Mouse (Mus musculus): Measurements from ENCODE around the gene Ttll11. TPM values are rescaled to one million over a fixed set of nuclear protein-coding genes. Genes with fewer than 3 reads are reported as not detected.

The Ttll11 gene
- polyA plus RNA-seq, 1 experiment from 2014 or later: 1.5 TPM

DNA sequence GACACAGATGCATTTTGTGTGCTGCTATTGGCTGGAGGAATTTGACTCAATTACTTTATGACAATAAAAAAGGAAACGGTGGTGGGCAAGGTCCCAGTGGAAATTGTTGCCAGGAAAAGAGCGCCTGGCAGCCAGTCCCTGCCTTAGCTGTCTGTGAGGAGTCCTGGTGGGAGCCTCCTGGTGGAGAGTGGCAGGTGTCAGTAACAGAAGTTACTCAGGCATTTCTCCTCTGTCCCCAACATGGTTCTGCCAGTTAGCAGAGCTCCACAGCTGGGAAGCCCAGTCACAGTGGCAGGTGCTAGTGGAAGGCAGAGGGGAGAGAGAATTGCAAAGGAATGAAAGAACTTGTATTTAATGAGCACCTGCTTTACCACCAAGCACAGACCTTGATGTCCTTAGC, 110.5 kb downstream of the Ttll11 start:
- Histone ChIP-seq H3K4me2 (ENCODE audit: low read length) (no peak overlapping the region), H3K27ac (no peak overlapping the region), H3K9me3 (replicated peaks; ENCODE audit: low read length) (no peaks in the 10 kb centered on the region), H3K27me3 (ENCODE audit: insufficient read depth, low read length) (no peaks in the 10 kb centered on the region), H3K9ac (ENCODE audit: low read depth, low read length) (no peak overlapping the region), H3K36me3 (ENCODE audit: insufficient read depth, low read length) (no peaks in the 10 kb centered on the region), H3K4me3 (replicated peaks; ENCODE audit: low read depth, low read length) (no peak overlapping the region), H3K4me1 (replicated peaks; ENCODE audit: insufficient read depth, low read length) (no peaks in the 10 kb centered on the region)
- DNase-seq (ENCODE audit: low spot score) (no peak), ATAC-seq (replicated peaks; ENCODE audit: low FRiP score, low read depth) (no peak)
- TF ChIP-seq CTCF (IDR thresholded peaks at IDR 0.05; ENCODE audit: low read depth): no peak
- 55% methylated on average over 2 of the region's 2 CpGs for WGBS

DNA sequence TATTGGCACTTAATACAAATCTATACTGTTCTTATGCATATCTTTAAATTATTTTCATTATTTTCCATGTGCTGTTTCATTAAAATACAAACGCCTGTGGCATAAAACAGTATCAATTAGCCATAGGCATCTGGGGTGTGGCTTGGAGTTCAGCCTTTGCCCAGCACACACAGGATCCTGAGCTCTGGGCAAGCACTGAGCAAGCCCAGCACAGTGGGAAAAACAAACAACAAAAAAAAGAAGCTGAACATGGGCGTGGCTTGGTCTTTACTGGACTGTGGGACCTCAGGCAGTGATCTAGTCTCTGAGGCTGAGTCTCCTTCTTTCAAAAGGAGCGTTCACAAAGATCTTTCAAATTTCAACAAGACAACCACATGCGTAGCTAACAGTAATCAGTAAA, 116.4 kb downstream of the Ttll11 start:
- ATAC-seq (replicated peaks; ENCODE audit: low FRiP score, low read depth) (no peak), DNase-seq (ENCODE audit: low spot score) (no peak)
- Histone ChIP-seq H3K9me3 (replicated peaks; ENCODE audit: low read length) (no peaks in the 10 kb centered on the region), H3K9ac (ENCODE audit: low read depth, low read length) (no peak overlapping the region), H3K4me3 (replicated peaks; ENCODE audit: low read depth, low read length) (no peak overlapping the region), H3K4me2 (ENCODE audit: low read length) (no peak overlapping the region), H3K36me3 (ENCODE audit: insufficient read depth, low read length) (no peaks in the 10 kb centered on the region), H3K27ac (no peak overlapping the region), H3K4me1 (replicated peaks; ENCODE audit: insufficient read depth, low read length) (no peaks in the 10 kb centered on the region), H3K27me3 (ENCODE audit: insufficient read depth, low read length) (no peaks in the 10 kb centered on the region)
- no peak for TF ChIP-seq CTCF (IDR thresholded peaks at IDR 0.05; ENCODE audit: low read depth)
- 76% methylated on average over 4 of the region's 4 CpGs for WGBS

DNA sequence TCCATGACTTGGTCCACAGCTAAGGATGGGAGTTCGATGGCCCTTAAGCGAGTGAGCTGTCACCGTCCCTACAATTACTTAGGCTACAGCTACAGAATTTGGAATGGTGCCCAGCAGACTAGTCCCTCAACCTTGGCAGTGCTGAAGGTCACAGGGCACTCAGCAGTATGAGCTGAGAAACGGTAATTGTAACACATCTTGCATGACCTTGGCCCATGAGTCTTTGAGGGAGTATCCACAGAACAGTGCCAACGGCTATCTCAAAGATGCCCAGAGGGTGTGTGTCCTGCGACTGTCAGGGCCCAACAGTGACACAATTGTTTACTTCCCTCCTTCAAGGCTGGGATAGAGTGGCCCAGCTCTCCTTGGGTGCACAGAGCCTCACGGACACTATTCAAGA, 118.5 kb downstream of the Ttll11 start:
- no peak for ATAC-seq (replicated peaks; ENCODE audit: low FRiP score, low read depth)
- no peak for DNase-seq (ENCODE audit: low spot score)
- no peaks in the 10 kb centered on the region for H3K27me3 ChIP-seq (ENCODE audit: insufficient read depth, low read length)
- H3K9me3 ChIP-seq (replicated peaks; ENCODE audit: low read length): no peaks in the 10 kb centered on the region
- no peaks in the 10 kb centered on the region for H3K36me3 ChIP-seq (ENCODE audit: insufficient read depth, low read length)
- no peak overlapping the region for H3K4me2 ChIP-seq (ENCODE audit: low read length)
- no peaks in the 10 kb centered on the region for H3K4me1 ChIP-seq (replicated peaks; ENCODE audit: insufficient read depth, low read length)
- no peak overlapping the region for H3K4me3 ChIP-seq (replicated peaks; ENCODE audit: low read depth, low read length)
- H3K9ac ChIP-seq (ENCODE audit: low read depth, low read length): no peak overlapping the region
- TF ChIP-seq CTCF (IDR thresholded peaks at IDR 0.05; ENCODE audit: low read depth): no peak
- 76% methylated on average over 7 of the region's 7 CpGs for WGBS
- H3K27ac ChIP-seq: no peak overlapping the region

DNA sequence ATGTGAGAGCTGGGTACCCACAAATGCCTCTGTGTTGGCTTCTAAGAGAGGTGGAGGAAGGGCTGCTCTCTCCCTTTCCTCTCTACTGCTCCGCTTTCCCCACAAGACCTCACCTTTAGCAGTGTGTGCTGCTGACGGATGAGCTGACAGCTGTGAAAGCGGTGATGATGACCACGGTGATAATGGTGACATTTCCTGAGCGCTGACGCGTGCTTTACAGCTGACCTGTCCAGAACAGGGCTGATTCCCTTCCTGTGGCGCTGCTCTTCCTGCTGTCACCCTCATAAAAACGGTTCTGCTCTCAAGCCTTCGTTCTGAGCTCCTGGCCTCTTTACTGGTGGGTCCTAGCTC, 119.3 kb downstream of the Ttll11 start:
- H3K4me2 ChIP-seq (ENCODE audit: low read length): no peak overlapping the region
- H3K9ac ChIP-seq (ENCODE audit: low read depth, low read length): no peak overlapping the region
- no peaks in the 10 kb centered on the region for H3K36me3 ChIP-seq (ENCODE audit: insufficient read depth, low read length)
- ATAC-seq (replicated peaks; ENCODE audit: low FRiP score, low read depth) (no peak), DNase-seq (ENCODE audit: low spot score) (no peak)
- no peak overlapping the region for H3K4me3 ChIP-seq (replicated peaks; ENCODE audit: low read depth, low read length)
- H3K27me3 ChIP-seq (ENCODE audit: insufficient read depth, low read length): no peaks in the 10 kb centered on the region
- no peaks in the 10 kb centered on the region for H3K9me3 ChIP-seq (replicated peaks; ENCODE audit: low read length)
- no peaks in the 10 kb centered on the region for H3K4me1 ChIP-seq (replicated peaks; ENCODE audit: insufficient read depth, low read length)
- TF ChIP-seq CTCF (IDR thresholded peaks at IDR 0.05; ENCODE audit: low read depth): no peak
- no peak overlapping the region for H3K27ac ChIP-seq
- WGBS: 25% methylated on average over 10 of the region's 10 CpGs

DNA sequence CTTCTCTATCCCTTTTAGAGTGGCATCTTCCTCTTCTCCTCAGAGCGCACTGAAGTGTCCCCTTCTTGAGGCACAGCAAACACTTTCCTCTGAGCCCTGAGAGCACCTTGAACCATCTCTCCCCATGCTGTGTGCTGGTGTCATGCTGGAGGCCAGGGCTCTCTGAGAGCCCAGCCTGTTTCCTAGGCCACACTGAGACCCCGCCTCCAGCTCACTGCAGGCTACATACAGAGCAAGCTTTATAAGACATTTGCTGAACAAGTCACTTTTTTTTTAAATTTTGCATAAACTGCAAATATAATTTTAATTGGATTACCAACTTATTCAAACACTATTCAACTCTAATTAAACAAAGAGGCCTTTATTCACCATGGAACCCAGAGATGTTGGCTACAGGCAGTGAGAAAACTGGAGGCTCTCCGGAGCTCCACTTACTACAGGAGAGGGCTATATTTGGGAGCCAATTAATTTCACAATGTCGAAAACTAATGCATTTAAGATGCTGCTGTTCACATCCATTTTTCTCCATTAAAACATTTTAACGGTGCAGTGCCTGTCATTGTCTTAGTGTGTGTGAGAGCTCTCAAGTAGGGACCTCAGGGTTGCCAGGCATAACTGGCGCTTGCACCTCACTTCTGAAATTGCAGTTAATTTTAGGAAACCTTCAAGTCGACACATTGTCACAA, 119.9 kb downstream of the Ttll11 start:
- H3K36me3 ChIP-seq (ENCODE audit: insufficient read depth, low read length): no peaks in the 10 kb centered on the region
- no peak overlapping the region for H3K4me2 ChIP-seq (ENCODE audit: low read length)
- H3K27ac ChIP-seq: no peak overlapping the region
- H3K9me3 ChIP-seq (replicated peaks; ENCODE audit: low read length): no peaks in the 10 kb centered on the region
- no peak for ATAC-seq (replicated peaks; ENCODE audit: low FRiP score, low read depth)
- 76% methylated on average over 7 of the region's 7 CpGs for WGBS
- H3K4me1 ChIP-seq (replicated peaks; ENCODE audit: insufficient read depth, low read length): no peaks in the 10 kb centered on the region
- no peak overlapping the region for H3K4me3 ChIP-seq (replicated peaks; ENCODE audit: low read depth, low read length)
- no peak overlapping the region for H3K9ac ChIP-seq (ENCODE audit: low read depth, low read length)
- H3K27me3 ChIP-seq (ENCODE audit: insufficient read depth, low read length): no peaks in the 10 kb centered on the region
- no peak for DNase-seq (ENCODE audit: low spot score)
- TF ChIP-seq CTCF (IDR thresholded peaks at IDR 0.05; ENCODE audit: low read depth): no peak

DNA sequence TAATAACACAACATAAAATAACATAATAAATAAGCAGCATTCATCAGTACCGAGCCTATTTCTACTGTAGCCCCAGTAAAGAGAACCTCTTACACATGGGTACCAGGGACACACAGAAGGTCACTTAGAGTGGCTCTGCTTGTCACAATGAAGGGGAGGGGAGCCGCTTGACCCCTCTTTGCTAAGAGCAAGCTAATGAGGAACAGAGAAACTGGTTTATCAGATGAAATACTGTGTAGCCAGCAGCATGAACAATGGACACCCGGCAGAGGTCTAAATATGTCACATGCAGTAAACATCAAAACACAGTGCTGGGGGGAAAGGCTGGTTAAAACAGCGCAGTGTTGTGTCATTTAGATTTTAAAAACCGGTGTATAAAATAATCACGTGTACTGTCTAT, 121.4 kb downstream of the Ttll11 start:
- no peak for TF ChIP-seq CTCF (IDR thresholded peaks at IDR 0.05; ENCODE audit: low read depth)
- H3K9me3 ChIP-seq (replicated peaks; ENCODE audit: low read length): no peaks in the 10 kb centered on the region
- no peaks in the 10 kb centered on the region for H3K36me3 ChIP-seq (ENCODE audit: insufficient read depth, low read length)
- no peak overlapping the region for H3K9ac ChIP-seq (ENCODE audit: low read depth, low read length)
- H3K27me3 ChIP-seq (ENCODE audit: insufficient read depth, low read length): no peaks in the 10 kb centered on the region
- H3K4me2 ChIP-seq (ENCODE audit: low read length): no peak overlapping the region
- H3K4me1 ChIP-seq (replicated peaks; ENCODE audit: insufficient read depth, low read length): no peaks in the 10 kb centered on the region
- no peak overlapping the region for H3K4me3 ChIP-seq (replicated peaks; ENCODE audit: low read depth, low read length)
- DNase-seq (ENCODE audit: low spot score) (no peak), ATAC-seq (replicated peaks; ENCODE audit: low FRiP score, low read depth) (no peak)
- 76% methylated on average over 6 of the region's 6 CpGs for WGBS
- no peak overlapping the region for H3K27ac ChIP-seq

DNA sequence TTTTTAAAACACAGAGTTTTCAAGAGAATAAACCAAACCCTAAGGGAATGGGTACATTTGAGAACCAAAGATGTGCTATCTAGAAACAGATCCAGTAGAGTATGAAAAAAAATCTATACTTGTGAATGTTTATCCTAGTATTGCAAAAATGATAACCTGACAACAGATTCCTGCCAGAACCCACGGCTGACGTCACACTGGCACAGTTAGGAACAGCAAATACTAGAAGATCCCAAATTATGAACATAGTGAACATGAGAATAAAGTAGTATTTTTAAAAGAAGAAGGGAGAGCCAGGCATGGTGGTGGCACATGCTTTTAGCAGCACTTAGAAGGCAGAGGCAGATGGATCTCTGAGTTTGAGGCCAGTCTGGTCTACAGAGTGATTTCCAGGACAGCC, 122.8 kb downstream of the Ttll11 start:
- DNase-seq (ENCODE audit: low spot score) (no peak), ATAC-seq (replicated peaks; ENCODE audit: low FRiP score, low read depth) (no peak)
- Histone ChIP-seq H3K4me1 (replicated peaks; ENCODE audit: insufficient read depth, low read length) (no peaks in the 10 kb centered on the region), H3K27ac (no peak overlapping the region), H3K4me2 (ENCODE audit: low read length) (no peak overlapping the region), H3K36me3 (ENCODE audit: insufficient read depth, low read length) (no peaks in the 10 kb centered on the region), H3K9ac (ENCODE audit: low read depth, low read length) (no peak overlapping the region), H3K27me3 (ENCODE audit: insufficient read depth, low read length) (no peaks in the 10 kb centered on the region), H3K9me3 (replicated peaks; ENCODE audit: low read length) (no peaks in the 10 kb centered on the region), H3K4me3 (replicated peaks; ENCODE audit: low read depth, low read length) (no peak overlapping the region)
- 78% methylated on average over 2 of the region's 2 CpGs for WGBS
- no peak for TF ChIP-seq CTCF (IDR thresholded peaks at IDR 0.05; ENCODE audit: low read depth)
